Mouse (Mus musculus) thymus, postnatal 10 days (tissue): ENCODE results near the gene Elf1.
A peak's percentile ranks its signal among the peaks of the same experiment; 100 is the strongest.
"Not testable (repeated sequence)": the region's sequence is repeated elsewhere in the genome, so short reads cannot be mapped to it uniquely, and the experiment has no call there.

Experiments
- DNase-seq, 2 experiments: peaks; one replicate each; pipeline ENCODE4 v3.0.0; 2021; ENCODE audit warnings: low spot score in 2 of 2

Gene Elf1

GRCm38 (mm10) chr14:79480624-79481338 is at the start of gene Elf1:
TSS of gene Elf1 (plus strand) at chr14:79481194.
- DNase-seq = peak; percentile 91 to 96

DNA sequence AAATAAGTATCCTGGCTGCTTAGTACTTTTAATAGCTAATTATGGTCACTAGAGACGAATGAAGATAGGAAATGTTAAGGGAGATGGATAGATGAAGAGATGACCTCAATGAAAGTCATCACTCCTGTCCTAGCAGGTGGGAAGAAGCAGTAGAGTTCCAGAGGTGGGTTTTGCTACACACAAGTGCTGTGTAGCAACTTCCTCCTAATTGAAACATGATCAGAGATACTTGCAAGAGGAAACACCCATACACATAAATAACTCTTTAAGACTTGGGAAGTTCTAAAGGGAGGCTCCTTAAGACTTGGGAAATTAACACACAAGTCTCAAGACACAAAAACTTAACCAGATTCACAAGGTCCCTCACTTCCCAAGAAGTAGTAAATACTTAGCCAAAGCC is 46.9 kb upstream of the Elf1 start:
- no peak for DNase-seq

DNA sequence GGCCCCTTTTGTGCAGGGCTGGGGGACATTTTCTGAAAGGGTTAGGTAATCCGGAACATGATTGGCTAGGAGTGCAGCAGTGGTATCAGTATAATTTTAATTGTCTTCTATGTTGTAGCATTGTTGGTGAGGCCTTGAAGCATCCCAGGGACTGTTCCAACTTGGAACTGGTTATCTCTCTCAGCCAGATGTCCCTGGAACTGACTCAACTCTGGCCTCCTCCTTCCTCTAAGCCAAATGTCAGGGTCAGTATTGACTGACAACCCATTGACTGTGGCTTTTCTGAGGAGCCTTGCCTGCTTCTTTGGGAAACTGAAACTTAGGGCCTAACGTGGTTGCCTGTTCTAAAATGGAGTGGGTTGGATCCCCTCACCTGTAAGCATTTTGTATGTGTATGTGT is 40.3 kb upstream of the Elf1 start:
- DNase-seq = no peak

- DNase-seq = no peak
Observed at GRCm38 (mm10) chr14:79441441-79441840, 39.6 kb upstream of the Elf1 start.

- DNase-seq = no peak
Observed at GRCm38 (mm10) chr14:79444601-79445000, 36.4 kb upstream of the Elf1 start.

GRCm38 (mm10) chr14:79445055-79445620 is 35.9 kb upstream of the Elf1 start:
- no peak for DNase-seq

GRCm38 (mm10) chr14:79451681-79452590 is 29.1 kb upstream of the Elf1 start, which contains the start of gene Kbtbd6:
TSS of gene Kbtbd6 (plus strand) at chr14:79451835.
- DNase-seq = peak; percentile 65 to 68

DNA sequence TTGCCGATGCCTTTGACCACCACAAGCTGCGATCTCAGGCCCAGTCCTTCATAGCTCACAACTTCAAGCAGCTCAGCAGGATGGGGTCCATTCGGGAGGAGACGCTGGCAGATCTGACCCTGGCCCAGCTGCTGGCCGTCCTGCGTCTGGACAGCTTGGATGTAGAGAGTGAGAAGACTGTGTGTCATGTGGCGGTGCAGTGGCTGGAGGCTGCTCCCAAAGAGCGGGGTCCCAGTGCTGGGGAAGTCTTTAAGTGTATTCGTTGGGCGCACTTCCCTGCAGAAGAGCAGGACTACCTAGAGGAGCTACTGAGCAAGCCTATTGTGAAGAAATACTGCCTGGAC is 28.4 kb upstream of the Elf1 start:
- DNase-seq = not testable (repeated sequence)

- DNase-seq = no peak
Observed at GRCm38 (mm10) chr14:79460401-79460800, 20.6 kb upstream of the Elf1 start.

GRCm38 (mm10) chr14:79460988-79461387 is 20.0 kb upstream of the Elf1 start:
- no peak for DNase-seq

- DNase-seq = no peak
Observed at GRCm38 (mm10) chr14:79465623-79466022, 15.4 kb upstream of the Elf1 start.

DNA sequence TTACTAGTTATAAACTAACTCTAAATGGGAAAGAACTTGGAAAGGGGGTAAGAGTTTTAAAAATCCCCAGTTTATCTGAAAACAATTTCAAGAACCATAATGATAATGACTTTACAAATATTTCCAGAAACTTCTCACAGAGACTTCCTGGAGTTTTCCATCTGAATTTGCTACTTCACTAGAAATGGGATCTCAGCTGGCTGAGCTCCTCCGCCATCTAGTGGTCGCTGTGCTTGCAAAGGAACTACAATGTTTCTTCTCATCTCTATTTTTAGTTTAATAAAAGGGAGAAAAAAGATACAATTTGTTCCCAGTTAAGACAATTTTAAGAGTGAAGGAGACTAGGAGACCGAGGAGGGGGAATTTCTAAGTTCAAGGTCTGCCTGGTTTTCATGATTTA is 13.4 kb upstream of the Elf1 start:
- peak in 1 of 2 experiments; percentile 40 for DNase-seq

- no peak for DNase-seq
Observed at GRCm38 (mm10) chr14:79473384-79473783, 7.6 kb upstream of the Elf1 start.

DNA sequence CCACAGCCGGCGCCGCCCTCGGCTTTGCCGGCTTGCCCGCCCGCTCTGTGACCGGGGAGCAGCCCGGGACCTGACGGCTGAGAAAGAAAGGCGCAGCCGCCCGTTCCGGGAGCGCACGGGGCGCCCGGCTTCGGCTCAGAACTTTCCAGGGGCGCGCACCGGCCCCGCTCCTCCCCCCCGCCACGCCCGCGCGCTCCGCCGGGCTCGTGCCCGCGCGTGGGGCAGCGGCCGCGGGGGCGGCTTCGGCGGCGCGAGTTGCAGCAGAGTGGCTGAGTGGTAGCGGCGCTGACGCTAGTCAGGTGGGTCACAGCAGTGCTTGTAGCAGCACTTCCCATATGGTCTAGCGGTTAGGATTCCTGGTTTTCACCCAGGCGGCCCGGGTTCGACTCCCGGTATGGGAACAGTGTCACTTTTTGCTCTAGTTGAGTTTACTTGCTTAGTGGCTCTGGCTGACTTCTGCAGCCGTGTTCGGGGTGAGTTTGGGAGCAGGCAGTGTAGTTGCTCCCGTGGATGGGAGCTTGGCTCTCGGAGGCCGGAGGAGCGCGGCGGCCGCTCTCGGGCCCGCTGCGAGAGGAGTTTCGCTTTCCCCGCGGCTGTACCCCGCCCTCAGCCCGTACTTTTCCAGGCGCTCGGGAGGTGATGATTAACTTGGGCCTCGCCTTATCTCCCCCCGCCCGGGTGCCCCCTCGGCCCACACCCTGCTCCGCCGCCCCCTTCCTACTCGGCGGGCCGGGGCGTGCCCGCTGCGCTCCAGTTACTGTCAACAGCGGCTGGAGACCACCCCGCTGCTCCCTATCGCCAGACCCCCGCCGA is 551 bp downstream of the Elf1 start, which contains the start of gene Wbp4:
Wbp4 (minus strand) TSS at position 182 of the 813 bp plus-strand sequence.
- peak; percentile 86 to 91 for DNase-seq

DNA sequence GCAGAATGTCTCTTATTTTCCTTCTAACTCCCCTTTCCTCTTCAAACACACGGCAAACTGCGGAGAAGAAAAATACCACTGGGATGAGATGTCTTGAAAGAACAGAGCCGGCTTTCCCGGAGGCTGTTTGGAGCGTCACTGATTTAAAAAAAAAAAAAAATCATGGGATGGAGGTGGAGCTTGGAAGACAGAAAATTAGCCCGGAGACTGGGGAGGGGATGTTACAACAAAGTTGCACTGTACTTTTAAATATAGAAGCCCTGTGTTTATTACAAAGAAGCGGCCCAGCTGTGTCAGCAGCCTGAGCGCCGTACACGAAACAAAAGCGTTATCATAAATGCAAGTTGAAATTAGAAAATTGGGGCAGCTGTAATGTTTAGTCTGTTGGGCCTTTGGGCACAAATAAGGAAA is 1.3 kb downstream of the Elf1 start:
- no peak for DNase-seq

DNA sequence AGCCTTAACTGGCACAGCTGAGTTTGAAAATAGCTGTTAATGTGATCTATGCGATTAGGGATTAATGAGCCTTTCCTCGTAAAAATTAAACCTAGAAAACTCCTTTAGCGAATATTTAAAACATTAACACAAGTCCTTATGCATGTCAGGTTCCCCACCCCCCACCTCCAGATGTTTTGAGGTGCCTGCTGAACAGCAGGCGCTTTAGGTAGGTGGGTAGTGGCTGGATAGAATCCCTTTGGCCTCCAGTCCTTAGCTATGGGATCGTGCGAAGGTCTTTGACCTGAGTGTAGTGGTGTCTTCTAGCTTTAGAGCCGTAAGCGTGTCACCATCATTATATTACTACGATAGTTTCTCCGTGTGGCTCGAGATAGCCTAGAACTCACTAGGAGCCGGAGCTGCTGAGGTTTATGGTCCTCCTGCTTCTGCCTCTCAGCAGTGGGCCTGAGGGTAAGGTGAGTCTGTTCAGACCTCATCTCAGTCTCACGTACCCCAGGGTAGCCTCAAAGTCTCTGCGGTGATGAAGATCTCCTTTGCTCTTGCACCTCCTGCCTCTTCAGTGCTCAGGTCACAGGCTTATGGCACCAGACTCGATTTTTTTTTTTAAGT is 1.9 kb downstream of the Elf1 start:
- DNase-seq = no peak

DNA sequence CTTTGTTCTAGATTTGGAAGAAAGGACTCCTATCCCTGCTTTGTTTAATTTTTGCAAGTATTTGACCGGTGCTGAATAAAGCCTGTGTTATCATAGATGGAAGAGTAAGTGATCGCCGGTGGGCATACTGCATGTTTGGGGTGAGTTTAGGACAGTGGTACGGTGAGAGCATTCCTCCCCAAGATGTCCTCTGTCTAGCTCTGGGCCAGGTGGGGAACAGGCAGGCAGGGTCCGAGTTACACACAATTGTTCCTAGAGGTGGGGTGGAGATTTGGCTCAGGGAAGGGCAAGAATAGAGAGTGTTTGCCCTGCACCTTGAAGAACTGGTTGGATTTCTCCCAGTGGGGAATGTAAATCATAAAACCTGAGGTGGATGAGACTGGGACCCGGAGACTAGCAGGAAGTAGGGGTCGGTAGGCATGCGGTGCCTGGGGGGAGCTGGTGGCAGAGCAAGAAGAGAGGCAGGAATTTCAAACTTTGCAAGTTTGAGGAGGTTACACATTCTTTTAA is 2.7 kb downstream of the Elf1 start:
- no peak for DNase-seq

DNA sequence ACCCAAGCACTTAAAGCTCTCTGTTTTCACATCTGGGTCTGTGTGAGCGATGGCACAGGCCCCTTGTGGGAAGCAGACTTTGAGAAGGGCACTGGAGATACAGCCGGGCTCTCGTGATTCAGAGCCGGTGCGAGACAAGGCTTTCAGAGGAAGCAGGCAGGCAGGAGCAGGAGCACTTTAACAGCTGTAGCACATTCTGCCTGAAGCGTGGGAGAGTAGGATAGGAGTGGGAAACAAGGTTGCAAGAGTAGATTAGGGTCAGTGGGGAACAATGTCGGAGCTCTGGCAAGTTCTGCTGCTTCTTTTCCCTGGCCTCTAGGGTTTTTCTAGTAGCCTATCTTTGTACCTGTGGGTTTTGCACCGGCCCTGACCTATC is 5.6 kb downstream of the Elf1 start:
- DNase-seq = no peak

DNA sequence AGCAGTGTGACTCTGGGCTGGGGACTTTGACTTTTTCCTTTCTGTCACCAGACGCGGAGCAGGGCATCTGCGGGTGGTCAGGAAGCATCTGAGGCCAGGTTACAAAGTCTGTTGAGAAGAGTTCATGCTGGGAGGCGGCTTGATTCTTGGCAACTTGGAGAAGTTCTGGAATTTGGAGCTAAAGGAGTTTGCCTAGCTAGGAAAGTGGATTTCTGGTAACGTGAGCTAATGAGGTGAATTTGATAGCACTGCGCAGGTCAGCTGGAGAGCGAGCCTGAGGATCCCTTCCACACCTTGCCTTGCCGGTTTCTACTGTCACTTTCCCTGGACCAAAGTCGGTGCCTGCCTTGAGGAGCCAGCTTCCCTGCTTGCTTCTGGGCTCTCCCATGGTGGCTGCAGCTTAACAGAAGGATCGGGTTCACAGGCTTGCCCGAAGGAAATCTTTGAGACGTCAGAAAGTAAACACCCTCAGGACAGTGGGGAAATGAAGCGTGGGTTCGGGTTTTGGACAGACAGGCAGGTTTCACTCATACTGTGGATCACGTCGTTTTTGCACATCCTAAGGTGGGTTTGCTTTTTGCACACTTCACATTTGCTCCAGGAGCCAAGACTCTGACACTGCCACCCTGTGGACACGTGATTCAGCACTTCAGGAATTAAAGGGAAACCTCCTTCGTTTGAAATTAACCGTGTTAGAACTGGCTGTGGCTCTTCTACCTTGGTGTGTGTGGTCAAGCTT is 6.2 kb downstream of the Elf1 start:
- peak in 1 of 2 experiments; percentile 40 for DNase-seq

DNA sequence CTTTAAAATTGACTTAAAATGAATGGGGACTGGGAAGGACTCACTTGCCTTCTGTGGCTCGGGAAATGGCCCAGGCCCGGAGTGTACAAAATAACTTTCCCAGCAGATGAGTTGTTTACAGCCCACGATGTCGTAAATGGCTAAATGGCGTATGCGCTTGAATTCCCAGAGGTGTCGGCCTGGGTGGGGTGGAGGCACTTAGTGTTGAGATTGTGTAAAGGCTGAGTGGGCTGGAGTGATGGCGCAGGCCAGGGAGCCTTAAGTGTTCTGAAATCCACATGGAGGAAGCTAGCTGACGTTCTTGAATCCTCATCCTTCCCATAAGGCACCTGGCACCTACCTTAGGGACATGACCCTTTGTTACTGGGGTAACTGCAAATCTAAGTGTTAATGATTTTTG is 7.5 kb downstream of the Elf1 start:
- no peak for DNase-seq
